Mouse (Mus musculus) MEL (cell line): Measurements from ENCODE around the gene Gprasp2. TPM values are rescaled to one million over a fixed set of nuclear protein-coding genes. Genes with fewer than 3 reads are reported as not detected.
"Not testable (repeated sequence)": the region's sequence is repeated elsewhere in the genome, so short reads cannot be mapped to it uniquely, and the experiment has no call there.

Source experiments
- DNase-seq: peaks from one replicate; pipeline ENCODE4 v3.0.0; 2011; ENCODE audit warnings: low read depth, low spot score
- H3K27ac ChIP-seq: 2 replicates; pipeline ENCODE4 v1.5.1; 2012; ENCODE audit warnings: low read depth, mild to moderate bottlenecking, control low read depth, low read length, moderate library complexity; ENCODE audit not compliant: control insufficient read depth
- H3K27me3 ChIP-seq, 2 experiments: fragments of 150-350 bp in 1 of 2; sonication (generic) in 1 of 2; 2 replicates each; pipeline ENCODE4 v1.6.1; 2012; ENCODE audit warnings: low read length in 2 of 2, mild to moderate bottlenecking in 2 of 2, improper control_type of control experiment in 1 of 2, moderate library complexity in 1 of 2; ENCODE audit not compliant: insufficient read depth in 2 of 2, control insufficient read depth in 1 of 2
- H3K36me3 ChIP-seq, 2 experiments: 2 replicates each; pipeline ENCODE4 v1.6.1; 2012 to 2014; ENCODE audit warnings: low read length in 2 of 2, improper control_type of control experiment in 1 of 2, inconsistent platforms in 1 of 2, mild to moderate bottlenecking in 1 of 2; ENCODE audit not compliant: insufficient read depth in 2 of 2, control insufficient read depth in 1 of 2
- H3K4me1 ChIP-seq, 2 experiments: fragments of 150-350 bp in 1 of 2; sonication (generic) in 1 of 2; 2 replicates each; pipeline ENCODE4 v1.6.1; 2012; ENCODE audit warnings: low read length in 2 of 2, improper control_type of control experiment in 1 of 2, mild to moderate bottlenecking in 1 of 2; ENCODE audit not compliant: insufficient read depth in 2 of 2, control insufficient read depth in 1 of 2
- H3K4me3 ChIP-seq, 2 experiments: fragments of 150-350 bp in 1 of 2; sonication (generic) in 1 of 2; 2 replicates each; pipeline ENCODE4 v1.5.1; 2012; ENCODE audit warnings: low read depth in 2 of 2, low read length in 2 of 2, mild to moderate bottlenecking in 2 of 2, moderate library complexity in 2 of 2, control low read depth in 1 of 2, improper control_type of control experiment in 1 of 2; ENCODE audit not compliant: control insufficient read depth in 1 of 2, insufficient read depth in 1 of 2
- H3K79me2 ChIP-seq: 2 replicates; pipeline ENCODE4 v1.6.1; 2012; ENCODE audit warnings: mild to moderate bottlenecking, low read length, moderate library complexity; ENCODE audit not compliant: control insufficient read depth, poor library complexity, insufficient read depth
- H3K9ac ChIP-seq: 2 replicates; pipeline ENCODE4 v1.6.1; 2012; ENCODE audit warnings: low read depth, mild to moderate bottlenecking, control low read depth, low read length, moderate library complexity; ENCODE audit not compliant: control insufficient read depth, poor library complexity, severe bottlenecking
- H3K9me3 ChIP-seq: fragments of 150-350 bp; sonication (generic); replicated peaks from 2 replicates; pipeline ENCODE4 v1.6.1; 2012; ENCODE audit warnings: mild to moderate bottlenecking, low read length, improper control_type of control experiment, moderate library complexity; ENCODE audit not compliant: insufficient read depth
- CHD2 ChIP-seq: IDR thresholded peaks from 2 replicates; pipeline ENCODE4 v1.6.1; 2011; ENCODE audit warnings: low read length, improper control_type of control experiment
- CTCF ChIP-seq, 3 experiments: IDR thresholded peaks in 2 of 3; conservative IDR thresholded peaks in 1 of 3; 2 replicates each; pipeline ENCODE4 v1.5.1; 2011 to 2012; ENCODE audit warnings: low read length in 3 of 3, low read depth in 2 of 3, mild to moderate bottlenecking in 2 of 3, improper control_type of control experiment in 1 of 3, inconsistent platforms in 1 of 3, mixed read lengths in 1 of 3, moderate library complexity in 1 of 3; ENCODE audit not compliant: control insufficient read depth in 1 of 3, insufficient read depth in 1 of 3, poor library complexity in 1 of 3, severe bottlenecking in 1 of 3
- ELF1 ChIP-seq: IDR thresholded peaks from 2 replicates; pipeline ENCODE4 v1.6.1; 2014; ENCODE audit warnings: low read depth, mild to moderate bottlenecking, inconsistent platforms, low read length, improper control_type of control experiment, moderate library complexity
- JUND ChIP-seq: IDR thresholded peaks from 2 replicates; pipeline ENCODE4 v1.6.1; 2011; ENCODE audit warnings: low read depth, mild to moderate bottlenecking, improper control_type of control experiment, low read length
- MEF2A ChIP-seq: IDR thresholded peaks from 2 replicates; pipeline ENCODE4 v1.6.1; 2014; ENCODE audit warnings: low read depth, mild to moderate bottlenecking, inconsistent platforms, low read length, improper control_type of control experiment; ENCODE audit not compliant: poor library complexity, insufficient replicate concordance, severe bottlenecking; ENCODE audit errors: extremely low read depth
- NRF1 ChIP-seq: IDR thresholded peaks from 2 replicates; pipeline ENCODE4 v1.6.1; 2014; ENCODE audit warnings: low read depth, mild to moderate bottlenecking, inconsistent platforms, low read length, improper control_type of control experiment, moderate library complexity; ENCODE audit not compliant: poor library complexity, insufficient read depth, severe bottlenecking
- POLR2AphosphoS2 ChIP-seq: IDR thresholded peaks from 2 replicates; pipeline ENCODE4 v1.6.1; 2011; ENCODE audit warnings: low read length, improper control_type of control experiment
- RAD21 ChIP-seq: IDR thresholded peaks from 2 replicates; pipeline ENCODE4 v1.6.1; 2011; ENCODE audit warnings: mild to moderate bottlenecking, low read depth, low read length, improper control_type of control experiment
- SMC3 ChIP-seq: IDR thresholded peaks from 2 replicates; pipeline ENCODE4 v1.6.1; 2011; ENCODE audit warnings: low read depth, low read length, improper control_type of control experiment
- TAL1 ChIP-seq: IDR thresholded peaks from 2 replicates; pipeline ENCODE4 v1.6.1; 2012; ENCODE audit warnings: mild to moderate bottlenecking, inconsistent platforms, low read length, moderate library complexity, mixed read lengths
- USF2 ChIP-seq, 2 experiments: IDR thresholded peaks; 2 replicates each; pipeline ENCODE4 v1.6.1; 2011 to 2012; ENCODE audit warnings: improper control_type of control experiment in 2 of 2, low read length in 2 of 2, borderline replicate concordance in 1 of 2, inconsistent platforms in 1 of 2, low read depth in 1 of 2, mild to moderate bottlenecking in 1 of 2; ENCODE audit not compliant: insufficient read depth in 1 of 2
- ZC3H11A ChIP-seq: IDR thresholded peaks from 2 replicates; pipeline ENCODE4 v1.6.1; 2012; ENCODE audit warnings: low read depth, mild to moderate bottlenecking, inconsistent platforms, low read length, improper control_type of control experiment
- polyA plus RNA-seq, 2 experiments: library from polyadenylated mRNA; stranded (reverse) in 1 of 2; unstranded in 1 of 2; fragments of >175 nt in 1 of 2; fragments of >200 nt in 1 of 2; gene quantifications; 2 replicates each; pipeline versions ENCODE4 v1.2.1 to v1.2.4; 2012; ENCODE audit warnings: low replicate concordance in 2 of 2, low read depth in 1 of 2; ENCODE audit not compliant: insufficient read length in 2 of 2, insufficient read depth in 1 of 2, missing spikeins in 1 of 2
- total RNA-seq: library from RNA; depleted of rRNA; stranded (reverse); fragments of 300-350 nt; gene quantifications from 2 replicates; pipeline ENCODE4 v1.2.3, GENCODE M21; 2012

Gprasp2 gene
- total and polyA plus RNA-seq, 3 experiments = 0.31 TPM; not detected in 2

DNA sequence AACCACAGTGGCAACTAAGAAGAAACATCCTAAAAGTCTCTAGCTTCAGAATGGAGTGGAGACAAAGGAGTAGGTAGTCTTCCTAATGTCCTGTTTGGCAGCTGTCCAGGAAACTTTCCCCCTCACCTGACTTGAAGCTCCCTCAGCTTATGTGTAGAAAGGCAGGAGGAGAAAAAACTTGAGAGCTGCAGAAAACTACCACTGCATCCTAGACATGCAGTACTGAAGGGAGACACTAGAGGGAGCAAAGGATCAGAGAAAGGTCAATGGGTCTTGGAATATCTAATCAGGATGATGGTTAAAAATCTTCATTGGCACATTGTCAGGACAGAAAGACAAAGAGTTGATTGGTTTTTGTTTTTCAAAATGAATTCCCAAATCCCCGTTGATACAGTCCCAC lies 33.1 kb upstream of the Gprasp2 start:
- TF ChIP-seq SMC3 = peak; percentile 76
- TF ChIP-seq JUND = no peak
- TF ChIP-seq CTCF (IDR thresholded peaks at IDR 0.05 in 2 of 3, conservative IDR thresholded peaks at IDR 0.05 in 1 of 3; ENCODE audit: control insufficient read depth in 1 of 3, insufficient read depth in 1 of 3, low read depth in 2 of 3, low read length in 3 of 3, poor library complexity in 1 of 3, severe bottlenecking in 1 of 3) = peak; percentile 31 to 88 (median 79)
- peak; percentile 52 for TF ChIP-seq RAD21
- peak; percentile 33 for TF ChIP-seq ZC3H11A
- Histone ChIP-seq H3K4me1 (no peaks in the 10 kb centered on the region), H3K79me2 (no peaks in the 10 kb centered on the region), H3K36me3 (no peaks in the 10 kb centered on the region), H3K27me3 (no peaks in the 10 kb centered on the region), H3K9me3 (no peaks in the 10 kb centered on the region), H3K4me3 (no peak overlapping the region), H3K27ac (no peak overlapping the region), H3K9ac (no peak overlapping the region)
- DNase-seq = peak; percentile 52

DNA sequence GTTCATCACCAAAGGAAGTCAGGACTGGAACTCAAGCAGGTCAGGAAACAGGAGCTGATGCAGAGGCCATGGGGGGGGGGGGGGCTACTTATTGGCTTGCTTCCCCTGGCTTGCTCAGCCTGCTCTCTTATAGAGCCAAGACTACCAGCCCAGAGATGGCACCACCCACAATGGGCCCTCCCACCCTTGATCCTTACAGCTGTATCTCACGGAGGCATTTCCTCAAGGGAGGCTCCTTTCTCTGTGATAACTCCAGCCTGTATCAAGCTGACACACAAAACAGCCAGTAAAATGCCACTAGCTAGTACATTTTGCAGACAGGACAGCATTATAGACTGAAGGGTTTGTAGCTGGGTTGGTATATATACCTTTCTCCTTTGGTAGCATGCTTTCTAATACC lies 2.9 kb upstream of the Gprasp2 start:
- not testable (repeated sequence) for H3K9ac ChIP-seq, H3K27ac ChIP-seq, H3K4me1 ChIP-seq, DNase-seq, H3K36me3 ChIP-seq, H3K79me2 ChIP-seq, H3K9me3 ChIP-seq, H3K27me3 ChIP-seq, H3K4me3 ChIP-seq

GRCm38 (mm10) chrX:135837896-135838295 lies 938 bp upstream of the Gprasp2 start:
- no peak overlapping the region for H3K4me3 ChIP-seq
- TF ChIP-seq USF2 (IDR thresholded peaks at IDR 0.05; ENCODE audit: borderline replicate concordance in 1 of 2, insufficient read depth in 1 of 2, low read depth in 1 of 2, low read length in 2 of 2) (no peak), NRF1 (no peak), MEF2A (no peak), TAL1 (no peak), CHD2 (no peak), ELF1 (no peak), POLR2AphosphoS2 (no peak)
- no peak for DNase-seq
- no peaks in the 10 kb centered on the region for H3K9me3 ChIP-seq
- H3K9ac ChIP-seq = no peak overlapping the region
- H3K27me3 ChIP-seq = peaks cover 0 to 1% of the 10 kb centered on the region in 2 experiments; a peak in 1 of 4 replicates
- H3K27ac ChIP-seq = no peak overlapping the region
- no peaks in the 10 kb centered on the region for H3K79me2 ChIP-seq
- H3K4me1 ChIP-seq = no peaks in the 10 kb centered on the region
- H3K36me3 ChIP-seq = no peaks in the 10 kb centered on the region
